Comparison of ENCODE assay signal across 13 mouse cellular contexts in the genomic region with DNA sequence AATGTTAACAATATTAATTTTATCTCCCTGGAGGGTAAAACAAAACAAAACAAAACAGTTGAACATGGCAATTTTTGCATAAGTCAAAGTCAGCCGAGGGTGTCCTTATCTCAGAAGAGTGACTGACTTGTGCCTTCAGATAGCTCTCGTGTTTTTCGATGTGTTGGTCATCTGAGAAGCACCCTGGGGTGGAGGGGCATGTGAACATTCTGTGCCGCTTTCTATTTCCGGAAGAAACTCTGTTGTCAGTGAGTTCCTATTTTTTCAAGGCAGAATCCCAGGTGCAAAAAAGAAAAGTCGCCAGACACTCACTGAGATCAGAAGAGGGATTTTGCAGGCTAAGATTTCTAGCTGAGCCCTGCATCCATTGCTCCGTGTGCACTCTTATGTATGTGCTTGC. TPM values are rescaled to one million over a fixed set of nuclear protein-coding genes. Genes with fewer than 3 reads are reported as not detected.
DNase-seq lines count a peak whose midpoint lies in the region; ATAC-seq and TF ChIP-seq lines count a peak whose summit lies in the region.
"Had no signal": no experiment of that assay in that cellular context is flagged by ENCODE, and none has a peak within 500 bp of the region (broad histone marks: within the 10 kb centered on the region; RNA-seq: fewer than 3 reads in every experiment).

No protein-coding gene starts in this region.

- no peaks in the 10 kb centered on the region for H3K4me1 ChIP-seq in testis, adult 2 months (ENCODE audit: control insufficient read depth, insufficient read depth, low read length)
- H3K4me1 ChIP-seq in liver, embryonic 12.5 days: 0 out of 2 replicates have a peak, but pooled peaks cover 6% of the 10 kb centered on the region
- no peaks in the 10 kb centered on the region for H3K4me1 ChIP-seq in forebrain, embryonic 13.5 days
- H3K4me1 ChIP-seq: forebrain, embryonic 12.5 days; midbrain, embryonic 15.5 days had no signal

- H3K4me3 ChIP-seq in testis, adult 2 months (ENCODE audit: control insufficient read depth, low read depth, low read length): no peak overlapping the region; the same call in 1 of the 2 replicates
- H3K4me3 ChIP-seq in liver, embryonic 12.5 days: no peak overlapping the region
- no peak overlapping the region for H3K4me3 ChIP-seq in forebrain, embryonic 13.5 days
- H3K4me3 ChIP-seq: forebrain, embryonic 12.5 days; midbrain, embryonic 15.5 days had no signal

- H3K27ac ChIP-seq in testis, adult 2 months (ENCODE audit: control insufficient read depth, insufficient read depth, low read depth, low read length): peak overlapping the region; percentile 73
- no peak overlapping the region for H3K27ac ChIP-seq in liver, embryonic 12.5 days
- H3K27ac ChIP-seq in forebrain, embryonic 13.5 days: no peak overlapping the region
- H3K27ac ChIP-seq: forebrain, embryonic 12.5 days; midbrain, embryonic 15.5 days had no signal

- no peak for TF ChIP-seq CTCF in testis, adult 2 months (IDR thresholded peaks at IDR 0.05; ENCODE audit: control insufficient read depth, insufficient read depth, insufficient replicate concordance, low read depth, low read length)

- no peaks in the 10 kb centered on the region for H3K27me3 ChIP-seq in testis, adult 2 months (ENCODE audit: control insufficient read depth, insufficient read depth, low read length)
- no peaks in the 10 kb centered on the region for H3K27me3 ChIP-seq in liver, embryonic 12.5 days (replicated peaks)
- no peaks in the 10 kb centered on the region for H3K27me3 ChIP-seq in forebrain, embryonic 13.5 days
- H3K27me3 ChIP-seq: forebrain, embryonic 12.5 days; midbrain, embryonic 15.5 days; Patski had no signal

- peak; percentile 90 for DNase-seq in heart, adult 11 months
- no peak for DNase-seq in heart, adult 9 months (ENCODE audit: low spot score in 2 of 2)
- DNase-seq in testis, postnatal 14 days (ENCODE audit: low spot score): no peak
- DNase-seq in thymus, postnatal 25 days: no peak
- DNase-seq: left cerebral cortex, postnatal 4 days had no signal

- H3K4me2 ChIP-seq in liver, embryonic 12.5 days: peak overlapping the region; percentile 19
- H3K4me2 ChIP-seq in forebrain, embryonic 13.5 days: no peak overlapping the region
- H3K4me2 ChIP-seq: forebrain, embryonic 12.5 days; midbrain, embryonic 15.5 days had no signal

- no peaks in the 10 kb centered on the region for H3K9me3 ChIP-seq in liver, embryonic 12.5 days (replicated peaks)
- no peaks in the 10 kb centered on the region for H3K9me3 ChIP-seq in forebrain, embryonic 13.5 days (replicated peaks)
- H3K9me3 ChIP-seq: forebrain, embryonic 12.5 days; midbrain, embryonic 15.5 days had no signal

- WGBS in liver, embryonic 12.5 days (ENCODE audit: insufficient replicate concordance): 31% methylated on average over 7 of the region's 7 CpGs
- 88% methylated on average over 7 of the region's 7 CpGs for WGBS in forebrain, embryonic 13.5 days

- no peaks in the 10 kb centered on the region for H3K36me3 ChIP-seq in testis, adult 2 months (ENCODE audit: control insufficient read depth, insufficient read depth, low read length)
- no peaks in the 10 kb centered on the region for H3K36me3 ChIP-seq in liver, embryonic 12.5 days
- H3K36me3 ChIP-seq in forebrain, embryonic 13.5 days (ENCODE audit: poor library complexity, severe bottlenecking): no peaks in the 10 kb centered on the region
- H3K36me3 ChIP-seq: forebrain, embryonic 12.5 days; midbrain, embryonic 15.5 days had no signal

- TF ChIP-seq POLR2A in testis, adult 2 months (IDR thresholded peaks at IDR 0.05; ENCODE audit: control insufficient read depth, low read depth, low read length): no peak

- H3K9ac ChIP-seq in liver, embryonic 12.5 days: no peak overlapping the region
- H3K9ac ChIP-seq in forebrain, embryonic 13.5 days: no peak overlapping the region
- H3K9ac ChIP-seq: forebrain, embryonic 12.5 days; midbrain, embryonic 15.5 days had no signal

- ATAC-seq in liver, embryonic 12.5 days: no peak
- no peak for ATAC-seq in forebrain, embryonic 13.5 days
- no peak for ATAC-seq in monocyte, adult 5-6 weeks (replicated peaks; ENCODE audit: insufficient number of reproducible peaks, low FRiP score, low TSS enrichment, poor library complexity, severe bottlenecking)
- ATAC-seq: midbrain, embryonic 15.5 days; Patski had no signal

RNA-seq across cellular contexts. Expression of a gene that starts 1.2 kb away (rescaled TPM):
- polyA plus RNA-seq in testis, adult 2 months (2012; rRNA removed): 0.93 and 1.3 TPM in 2 replicates
- polyA plus RNA-seq in liver, embryonic 12.5 days (2016; fragmentation: Nextera tagmentation; extraction: Ambion mirVana): 1.2 and 1.8 TPM in 2 replicates
- 0.58 and 0.67 TPM in 2 replicates for polyA plus RNA-seq in forebrain, embryonic 13.5 days (2015; fragmentation: Nextera tagmentation; extraction: Ambion mirVana)
- not detected in 3 replicates for total RNA-seq in monocyte, adult 5-6 weeks (2017)
- polyA plus RNA-seq: C2C12 had no signal
